Mouse (Mus musculus) liver, embryonic 18 days (tissue): ENCODE data around the gene Fam83g. TPM values are rescaled to one million over a fixed set of nuclear protein-coding genes. Genes with fewer than 3 reads are reported as not detected.

Experiments used
- polyA plus RNA-seq: library from polyadenylated mRNA; depleted of rRNA; stranded (reverse); fragments of >200 nt; gene quantifications from 2 replicates; pipeline ENCODE4 v1.2.3, GENCODE M21; 2012; rRNA removed

Fam83g gene
- polyA plus RNA-seq = 2.1 and 2.6 TPM in 2 replicates

DNA sequence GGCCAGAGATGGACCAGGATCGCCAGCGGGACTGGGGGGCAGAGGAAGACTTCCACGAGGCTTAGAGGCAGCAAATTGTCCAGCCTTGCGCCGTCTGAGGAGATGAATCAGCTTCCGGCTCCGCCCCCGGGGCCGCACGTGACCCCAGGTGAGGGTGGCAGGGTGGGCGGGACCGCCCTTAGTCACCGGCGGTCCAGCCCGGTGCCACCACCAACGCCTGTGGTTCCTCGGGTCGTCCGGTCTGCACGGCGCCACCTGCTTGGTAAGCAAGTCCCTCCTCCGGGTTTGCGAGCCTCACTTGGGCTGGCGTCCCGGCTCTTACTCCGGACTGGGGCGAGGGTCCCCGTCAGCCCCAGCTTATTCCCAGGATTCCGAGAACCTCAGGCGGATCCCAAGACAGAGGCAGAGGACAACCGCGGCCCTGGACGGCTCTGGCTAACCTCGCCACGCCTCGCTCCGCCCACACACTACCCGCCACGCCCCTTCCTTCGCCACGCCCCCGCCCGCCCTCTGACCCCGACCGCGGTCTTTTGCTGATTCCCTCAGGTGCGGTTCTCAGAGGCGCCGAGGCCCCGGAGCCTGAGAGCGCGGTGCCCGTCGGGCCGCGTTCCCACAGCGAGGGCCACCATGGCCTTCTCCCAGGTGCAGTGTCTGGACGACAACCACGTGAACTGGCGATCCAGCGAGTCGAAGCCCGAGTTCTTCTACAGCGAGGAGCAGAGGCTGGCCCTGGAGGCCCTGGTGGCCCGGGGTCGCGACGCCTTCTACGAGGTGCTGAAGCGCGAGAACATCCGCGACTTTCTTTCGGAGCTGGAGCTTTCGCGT lies at the start of gene Fam83g:
Gene Fam83g, plus strand, starts transcription at position 185 of the 825 bp plus-strand sequence.

DNA sequence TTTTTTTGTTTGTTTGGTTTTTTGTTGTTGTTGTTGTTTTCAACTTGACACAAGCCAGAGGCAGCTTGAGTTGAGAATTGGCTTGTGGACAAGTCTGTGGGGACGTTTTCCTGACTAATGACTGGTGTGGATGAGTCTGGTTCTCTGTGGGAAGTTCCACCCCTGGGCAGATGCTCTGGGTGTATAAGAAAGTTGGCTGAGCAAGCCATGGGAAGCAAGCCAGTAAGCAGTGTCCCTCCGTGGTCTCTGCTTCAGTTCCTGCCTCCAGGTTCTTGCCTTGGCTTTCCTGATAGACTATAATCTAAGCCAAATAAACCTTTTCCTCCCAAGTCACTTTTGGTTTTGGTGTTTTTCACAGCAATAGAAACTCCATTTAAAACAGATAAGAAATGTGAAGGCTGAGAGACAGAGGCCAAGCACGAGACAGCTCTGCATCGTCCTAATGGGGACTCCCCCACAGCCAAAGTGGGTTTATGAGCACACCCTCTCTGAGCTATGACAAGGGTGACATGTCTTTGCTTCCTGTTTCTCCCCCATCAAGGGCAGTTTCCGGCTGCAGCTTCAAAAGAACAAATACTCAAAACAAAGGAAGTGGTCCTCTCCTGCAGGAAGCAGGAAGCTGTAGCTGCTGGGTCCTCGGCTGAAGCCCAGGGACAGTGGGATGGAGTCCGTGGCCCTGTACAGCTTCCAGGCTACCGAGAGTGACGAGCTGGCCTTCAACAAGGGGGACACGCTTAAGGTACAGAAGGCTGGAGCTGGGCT lies 31.0 kb upstream of the Fam83g start, which contains the start of gene Grap:
Gene Grap, plus strand, starts transcription at position 580 of the 762 bp plus-strand sequence.

GRCm38 (mm10) chr11:61720636-61721035 lies 36.7 kb downstream of the Fam83g start, which contains the start of gene Slc5a10:
Slc5a10 (minus strand) TSS chr11:61720826.

Other genes starting within 250 kb of the Fam83g start
- 0.09 and 0.14 TPM in 2 replicates for gene Rnf112, start 230.0 kb upstream of the Fam83g start, polyA plus RNA-seq
- 12.1 and 12.7 TPM in 2 replicates for gene Mfap4, start 198.7 kb upstream of the Fam83g start, polyA plus RNA-seq
- 6.5 and 8.6 TPM in 2 replicates for gene Mapk7, start 189.7 kb upstream of the Fam83g start, polyA plus RNA-seq
- gene B9d1, start 178.9 kb upstream of the Fam83g start, polyA plus RNA-seq = 2.2 and 2.8 TPM in 2 replicates
- gene Epn2, start 104.4 kb upstream of the Fam83g start, polyA plus RNA-seq = 2.7 TPM in 2 replicates
- gene Grap, start 30.8 kb upstream of the Fam83g start, polyA plus RNA-seq = 3.6 and 4.2 TPM in 2 replicates
- not detected in 2 replicates for gene Slc5a10, start 36.7 kb downstream of the Fam83g start, polyA plus RNA-seq
- gene Prpsap2, start 78.0 kb downstream of the Fam83g start, polyA plus RNA-seq = 6.6 and 8.3 TPM in 2 replicates
- 7.2 and 8.4 TPM in 2 replicates for gene Ulk2, start 171.0 kb downstream of the Fam83g start, polyA plus RNA-seq
- 5.6 and 6.6 TPM in 2 replicates for gene Akap10, start 246.2 kb downstream of the Fam83g start, polyA plus RNA-seq